In the genomic region with DNA sequence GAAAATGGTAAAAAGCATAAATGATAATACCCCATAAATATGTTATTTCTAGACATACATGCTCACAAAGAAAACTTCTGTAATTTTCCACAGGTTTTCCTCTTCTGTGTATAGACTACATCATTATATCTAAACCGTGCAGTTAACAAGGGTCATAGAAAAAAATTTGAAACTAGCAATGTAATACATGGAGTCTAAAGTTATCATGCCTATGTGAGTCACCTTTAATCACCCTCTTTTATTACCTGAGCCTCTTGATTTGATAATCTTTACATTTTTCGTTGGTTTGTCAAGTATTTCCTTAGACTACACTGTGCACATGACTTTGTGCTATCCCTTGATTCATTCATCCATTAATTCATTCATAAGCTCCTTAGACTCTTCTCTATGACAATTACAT, we compare ENCODE assay signal across 30 mouse cellular contexts. TPM values are rescaled to one million over a fixed set of nuclear protein-coding genes. Genes with fewer than 3 reads are reported as not detected.
"Had no signal": no experiment of that assay in that cellular context is flagged by ENCODE, and none has a peak within 500 bp of the region (broad histone marks: within the 10 kb centered on the region; RNA-seq: fewer than 3 reads in every experiment).

No protein-coding gene starts in this region.

- H3K9me3 ChIP-seq: heart, embryonic 10.5 days; heart, embryonic 12.5 days; hindbrain, embryonic 10.5 days; hindbrain, embryonic 12.5 days; limb, embryonic 10.5 days; limb, embryonic 12.5 days; liver, embryonic 13.5 days; liver, embryonic 15.5 days had no signal

- H3K27me3 ChIP-seq: heart, embryonic 12.5 days; hindbrain, embryonic 12.5 days; limb, embryonic 12.5 days; liver, embryonic 13.5 days; liver, embryonic 15.5 days had no signal

- H3K4me3 ChIP-seq: gastrocnemius, adult 2 months; heart, embryonic 10.5 days; heart, embryonic 12.5 days; hindbrain, embryonic 10.5 days; hindbrain, embryonic 12.5 days; layer of hippocampus, adult 2 months; left cerebral cortex, adult 2 months; limb, embryonic 10.5 days; limb, embryonic 12.5 days; liver, embryonic 13.5 days; liver, embryonic 15.5 days had no signal

- H3K36me3 ChIP-seq: heart, embryonic 10.5 days; heart, embryonic 12.5 days; hindbrain, embryonic 10.5 days; hindbrain, embryonic 12.5 days; limb, embryonic 10.5 days; limb, embryonic 12.5 days; liver, embryonic 13.5 days; liver, embryonic 15.5 days had no signal

- H3K4me1 ChIP-seq: heart, embryonic 10.5 days; heart, embryonic 12.5 days; hindbrain, embryonic 10.5 days; hindbrain, embryonic 12.5 days; limb, embryonic 10.5 days; limb, embryonic 12.5 days; liver, embryonic 13.5 days; liver, embryonic 15.5 days had no signal

- H3K9ac ChIP-seq: heart, embryonic 12.5 days; hindbrain, embryonic 12.5 days; hindbrain, embryonic 14.5 days; limb, embryonic 12.5 days; liver, embryonic 13.5 days; liver, embryonic 15.5 days had no signal

- DNase-seq: gastrocnemius, adult 2 months; gastrocnemius, postnatal 10 days; gastrocnemius, postnatal 25 days; heart, adult 18-20 months; heart, postnatal 10 days; heart, postnatal 4 days; kidney, adult 18-20 months; kidney, adult 8-10 months; kidney, postnatal 10 days; kidney, postnatal 25 days; kidney, postnatal 4 days; liver; liver, embryonic 13.5 days had no signal

- ATAC-seq: hindbrain, embryonic 16.5 days; inflammation-experienced regulatory T-cells, adult 6 months had no signal

- H3K4me2 ChIP-seq: heart, embryonic 12.5 days; hindbrain, embryonic 12.5 days; hindbrain, embryonic 14.5 days; limb, embryonic 12.5 days; liver, embryonic 11.5 days; liver, embryonic 13.5 days; liver, embryonic 15.5 days had no signal

- H3K27ac ChIP-seq: gastrocnemius, adult 2 months; heart, embryonic 10.5 days; hindbrain, embryonic 10.5 days; hindbrain, embryonic 12.5 days; hindbrain, embryonic 14.5 days; layer of hippocampus, adult 2 months; left cerebral cortex, adult 2 months; limb, embryonic 10.5 days; limb, embryonic 12.5 days; liver, embryonic 13.5 days; liver, embryonic 15.5 days had no signal

RNA-seq across cellular contexts. Expression of a gene that starts 50.7 kb away (rescaled TPM):
- total RNA-seq: gastrocnemius, adult 2 months had no signal
- polyA plus RNA-seq: heart, embryonic 10.5 days; heart, embryonic 12.5 days; heart, embryonic 14.5 days; heart, embryonic 16.5 days; hindbrain, embryonic 10.5 days; hindbrain, embryonic 12.5 days; hindbrain, embryonic 14.5 days; hindbrain, embryonic 16.5 days; inflammation-experienced regulatory T-cells, adult 6 months; kidney, embryonic 14.5 days; kidney, embryonic 16.5 days; limb, embryonic 10.5 days; limb, embryonic 12.5 days; liver, embryonic 11.5 days; liver, embryonic 13.5 days; liver, embryonic 15.5 days had no signal
